Mouse (Mus musculus) neural tube, embryonic 14.5 days (tissue): ENCODE results near the gene Tmtc1. TPM values are rescaled to one million over a fixed set of nuclear protein-coding genes. Genes with fewer than 3 reads are reported as not detected.
A peak's percentile ranks its signal among the peaks of the same experiment; 100 is the strongest.

ENCODE experiments used
- ATAC-seq: fragments of 200-750 bp; cut with Nextera tagmentation; 2 replicates; pipeline ENCODE4 v1.8.0; 2017; ENCODE audit warnings: low read depth, mild to moderate bottlenecking, moderate TSS enrichment, moderate library complexity
- H3K27ac ChIP-seq: fragments of 300-500 bp; sonication (generic); 2 replicates; pipeline ENCODE4 v1.5.1; 2014; ENCODE audit warnings: low read depth, mild to moderate bottlenecking, control low read depth, low read length, moderate library complexity, mixed read lengths
- H3K27me3 ChIP-seq: fragments of 300-500 bp; sonication (generic); 2 replicates; pipeline ENCODE4 v1.6.1; 2014; ENCODE audit warnings: low read length; ENCODE audit not compliant: control insufficient read depth, insufficient read depth
- H3K36me3 ChIP-seq: fragments of 300-500 bp; sonication (generic); 2 replicates; pipeline ENCODE4 v1.6.1; 2014; ENCODE audit warnings: low read length, mixed read lengths; ENCODE audit not compliant: control insufficient read depth, insufficient read depth
- H3K4me1 ChIP-seq: fragments of 300-500 bp; sonication (generic); 2 replicates; pipeline ENCODE4 v1.6.1; 2014; ENCODE audit warnings: low read length; ENCODE audit not compliant: control insufficient read depth, insufficient read depth
- H3K4me2 ChIP-seq: fragments of 300-500 bp; sonication (generic); 2 replicates; pipeline ENCODE4 v1.6.1; 2014; ENCODE audit warnings: mild to moderate bottlenecking, low read depth, low read length, control low read depth
- H3K4me3 ChIP-seq: fragments of 300-500 bp; sonication (generic); 2 replicates; pipeline ENCODE4 v1.5.1; 2014; ENCODE audit warnings: low read depth, low read length, control low read depth, mixed read lengths
- H3K9ac ChIP-seq: fragments of 300-500 bp; sonication (generic); replicated peaks from 2 replicates; pipeline ENCODE4 v1.6.1; 2014; ENCODE audit warnings: low read depth, mild to moderate bottlenecking, control low read depth, low read length, mixed read lengths
- H3K9me3 ChIP-seq: fragments of 300-500 bp; sonication (generic); 2 replicates; pipeline ENCODE4 v1.6.1; 2016; ENCODE audit warnings: low read length; ENCODE audit not compliant: control insufficient read depth
- WGBS: fragments of 180-500 bp; shearing (Covaris S2); extraction: QIAGEN DNeasy Blood & Tissue Kit; methylation state at CpG from one replicate; pipeline ENCODE4 v1.1.7; 2014; 5-methylcytosine and 5-hydroxymethylcytosine counted together
- polyA plus RNA-seq: library from polyadenylated mRNA; unstranded; fragments of >200 nt; fragmentation: Nextera tagmentation; extraction: Ambion mirVana; gene quantifications from 2 replicates; pipeline ENCODE4 v1.2.1, GENCODE M21; 2014

Gene Tmtc1
- 6.2 and 8.5 TPM in 2 replicates for polyA plus RNA-seq

GRCm38 (mm10) chr6:148443726-148444701, at the start of gene Tmtc1:
Tmtc1 (minus strand) TSS chr6:148444389.
- under 1% methylated on average over 92 of the region's 99 CpGs for WGBS
- Histone ChIP-seq H3K27me3 (peaks cover 14% of the 10 kb centered on the region), H3K27ac (peak within 1 kb of the TSS; percentile 67; the same call in 1 of the 2 replicates), H3K9ac (peak within 1 kb of the TSS; percentile 77), H3K4me3 (peak within 1 kb of the TSS; percentile 70), H3K4me1 (peaks cover 16% of the 10 kb centered on the region), H3K36me3 (no peaks in the 10 kb centered on the region), H3K9me3 (no peaks in the 10 kb centered on the region), H3K4me2 (peak within 1 kb of the TSS; percentile 72)
- peak; percentile 88 for ATAC-seq

DNA sequence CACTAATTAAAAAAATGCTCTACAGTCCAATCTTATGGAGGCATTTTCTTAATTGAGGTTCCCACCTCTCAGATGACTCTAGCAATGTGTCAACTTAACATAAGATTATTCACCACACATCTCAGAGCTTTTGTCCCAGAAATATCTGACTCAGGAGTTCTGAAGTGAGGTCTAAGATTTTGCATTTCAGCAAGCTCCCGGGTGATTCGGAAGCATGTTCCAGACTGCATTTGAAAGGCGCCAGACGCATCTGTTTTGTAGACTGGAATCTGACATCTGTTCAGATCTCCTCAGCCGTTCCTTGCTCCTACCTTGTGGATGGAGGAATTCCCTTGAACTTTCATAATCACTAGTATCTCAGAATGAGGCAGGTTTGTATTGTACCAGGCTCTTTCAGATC, 47.7 kb upstream of the Tmtc1 start:
- no peak for ATAC-seq
- no peak overlapping the region for H3K27ac ChIP-seq
- H3K9ac ChIP-seq: no peak overlapping the region
- no peaks in the 10 kb centered on the region for H3K36me3 ChIP-seq
- H3K4me1 ChIP-seq: no peaks in the 10 kb centered on the region
- no peaks in the 10 kb centered on the region for H3K9me3 ChIP-seq
- 88% methylated on average over 5 of the region's 5 CpGs for WGBS
- no peak overlapping the region for H3K4me2 ChIP-seq
- H3K27me3 ChIP-seq: no peaks in the 10 kb centered on the region
- no peak overlapping the region for H3K4me3 ChIP-seq

GRCm38 (mm10) chr6:148486756-148487155, 42.6 kb upstream of the Tmtc1 start:
- Histone ChIP-seq H3K4me2 (no peak overlapping the region), H3K9me3 (no peaks in the 10 kb centered on the region), H3K4me3 (no peak overlapping the region), H3K27me3 (no peaks in the 10 kb centered on the region), H3K36me3 (no peaks in the 10 kb centered on the region), H3K9ac (no peak overlapping the region), H3K4me1 (no peaks in the 10 kb centered on the region), H3K27ac (no peak overlapping the region)
- no peak for ATAC-seq
- 79% methylated on average over 3 of the region's 3 CpGs for WGBS

GRCm38 (mm10) chr6:148481894-148482293, 37.7 kb upstream of the Tmtc1 start:
- ATAC-seq: no peak
- Histone ChIP-seq H3K36me3 (no peaks in the 10 kb centered on the region), H3K9ac (no peak overlapping the region), H3K27me3 (no peaks in the 10 kb centered on the region), H3K4me3 (no peak overlapping the region), H3K9me3 (no peaks in the 10 kb centered on the region), H3K27ac (no peak overlapping the region), H3K4me2 (no peak overlapping the region), H3K4me1 (no peaks in the 10 kb centered on the region)

DNA sequence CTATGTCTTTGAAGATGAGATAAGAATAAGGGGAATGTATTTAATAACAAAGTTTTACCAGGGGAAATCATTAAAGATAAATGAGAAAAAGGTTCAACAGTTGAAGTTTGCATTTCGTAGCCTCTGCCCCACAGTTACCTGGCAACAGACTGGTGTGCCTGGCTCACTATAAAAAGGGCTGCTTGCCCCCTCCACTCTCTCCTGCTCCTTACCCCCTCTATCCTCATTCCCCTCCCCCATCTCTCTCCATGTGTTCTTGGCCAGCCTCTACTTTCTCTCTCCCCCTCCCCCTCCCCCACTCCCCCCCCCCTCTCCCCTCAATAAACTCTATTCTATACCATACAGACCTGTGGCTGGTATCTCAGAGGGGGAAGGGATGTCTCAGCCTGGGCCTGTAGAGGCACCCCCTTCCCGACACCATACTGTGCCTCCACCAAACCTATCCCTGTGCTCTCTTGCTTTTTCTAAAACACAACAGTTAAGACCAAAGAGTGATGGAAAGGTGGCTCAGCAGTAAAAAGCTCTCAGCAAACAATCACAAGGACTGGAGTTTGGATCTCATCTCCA, 35.6 kb upstream of the Tmtc1 start:
- WGBS: 45% methylated on average over 2 of the region's 2 CpGs
- no peak for ATAC-seq

GRCm38 (mm10) chr6:148478350-148478749, 34.2 kb upstream of the Tmtc1 start:
- H3K27ac ChIP-seq: no peak overlapping the region
- ATAC-seq: no peak
- H3K9ac ChIP-seq: no peak overlapping the region
- H3K4me1 ChIP-seq: no peaks in the 10 kb centered on the region
- H3K27me3 ChIP-seq: no peaks in the 10 kb centered on the region
- H3K4me2 ChIP-seq: no peak overlapping the region
- no peaks in the 10 kb centered on the region for H3K36me3 ChIP-seq
- WGBS: 62% methylated on average over 6 of the region's 6 CpGs
- H3K9me3 ChIP-seq: no peaks in the 10 kb centered on the region
- no peak overlapping the region for H3K4me3 ChIP-seq

More for the DNA sequence above, 35.6 kb upstream of the Tmtc1 start:
- Histone ChIP-seq H3K9ac (no peak overlapping the region), H3K27me3 (no peaks in the 10 kb centered on the region), H3K4me3 (no peak overlapping the region), H3K4me2 (no peak overlapping the region), H3K4me1 (no peaks in the 10 kb centered on the region), H3K27ac (no peak overlapping the region), H3K36me3 (no peaks in the 10 kb centered on the region), H3K9me3 (no peaks in the 10 kb centered on the region)

DNA sequence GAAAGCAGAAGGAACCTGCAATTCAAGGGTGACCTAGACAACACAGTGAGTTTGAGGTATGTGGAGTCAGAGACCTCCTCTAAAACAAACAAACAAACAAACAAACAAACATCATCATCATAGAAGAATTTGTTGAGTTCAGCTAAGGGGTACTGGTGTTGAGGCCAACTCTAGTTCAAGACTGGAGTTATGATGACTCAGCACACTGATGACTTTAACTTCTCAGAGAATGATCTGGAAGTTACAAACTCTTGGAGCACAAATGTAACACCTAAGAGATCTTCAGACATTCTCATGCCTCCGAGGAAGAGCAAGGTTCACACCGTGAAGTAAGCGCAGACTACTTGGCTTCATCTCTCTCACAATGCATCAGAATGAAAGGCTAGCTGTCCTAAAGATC, 28.1 kb upstream of the Tmtc1 start:
- H3K36me3 ChIP-seq: no peaks in the 10 kb centered on the region

GRCm38 (mm10) chr6:148467924-148468389, 23.8 kb upstream of the Tmtc1 start:
- Histone ChIP-seq H3K27me3 (no peaks in the 10 kb centered on the region), H3K27ac (no peak overlapping the region), H3K9ac (no peak overlapping the region), H3K4me3 (no peak overlapping the region), H3K36me3 (no peaks in the 10 kb centered on the region), H3K4me2 (no peak overlapping the region), H3K4me1 (no peaks in the 10 kb centered on the region), H3K9me3 (no peaks in the 10 kb centered on the region)
- 58% methylated on average over 2 of the region's 2 CpGs for WGBS
- peak; percentile 34; the same call in 1 of the 2 replicates for ATAC-seq

More for the DNA sequence above, 28.1 kb upstream of the Tmtc1 start:
- no peak overlapping the region for H3K9ac ChIP-seq
- ATAC-seq: no peak
- 98% methylated on average over 3 of the region's 3 CpGs for WGBS
- H3K27ac ChIP-seq: no peak overlapping the region
- H3K4me1 ChIP-seq: no peaks in the 10 kb centered on the region
- no peaks in the 10 kb centered on the region for H3K27me3 ChIP-seq
- H3K4me3 ChIP-seq: no peak overlapping the region
- no peak overlapping the region for H3K4me2 ChIP-seq
- no peaks in the 10 kb centered on the region for H3K9me3 ChIP-seq
